Mouse (Mus musculus) G1E (cell line): Measurements from ENCODE around the gene Ilvbl.

Experiments used
- CTCF ChIP-seq: IDR thresholded peaks from 2 replicates; pipeline ENCODE4 v1.5.1; 2012; ENCODE audit warnings: low read depth, low read length, inconsistent platforms, mixed read lengths
- GATA1 ChIP-seq: IDR thresholded peaks from 2 replicates; pipeline ENCODE4 v1.6.1; 2012; ENCODE audit warnings: borderline replicate concordance, low read length, inconsistent platforms, mixed read lengths
- GATA2 ChIP-seq: IDR thresholded peaks from 2 replicates; pipeline ENCODE4 v1.6.1; 2012; ENCODE audit warnings: low read depth, low read length, inconsistent platforms, borderline replicate concordance

DNA sequence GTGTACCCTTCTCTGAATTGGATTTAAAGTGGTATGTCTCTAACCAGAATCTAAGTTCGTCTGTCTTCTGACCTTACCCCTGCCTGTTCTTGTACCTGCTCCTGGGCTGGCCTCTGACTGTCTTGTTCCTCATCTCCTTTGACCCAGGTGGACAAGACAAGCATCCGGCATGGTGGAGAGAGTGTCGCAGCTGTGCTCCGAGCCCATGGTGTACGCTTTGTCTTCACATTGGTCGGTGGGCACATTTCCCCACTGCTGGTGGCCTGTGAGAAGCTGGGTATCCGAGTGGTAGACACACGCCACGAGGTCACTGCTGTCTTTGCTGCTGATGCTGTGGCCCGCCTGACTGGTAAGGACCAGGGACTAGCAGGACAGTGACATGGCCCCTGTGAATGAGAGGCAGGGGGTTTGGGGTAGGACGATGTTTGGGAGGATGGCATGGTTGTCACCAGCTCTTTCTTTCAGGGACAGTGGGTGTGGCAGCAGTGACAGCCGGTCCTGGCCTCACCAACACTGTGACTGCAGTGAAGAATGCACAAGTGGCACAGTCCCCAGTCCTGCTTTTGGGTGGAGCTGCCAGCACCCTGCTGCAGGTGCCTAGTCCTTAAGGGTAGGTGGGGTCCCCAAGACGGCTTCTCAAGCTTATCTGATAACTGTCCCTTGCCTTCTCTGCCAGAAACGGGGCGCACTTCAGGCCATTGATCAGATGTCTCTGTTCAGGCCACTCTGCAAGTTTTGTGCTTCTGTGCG lies 2.5 kb downstream of the Ilvbl start:
- TF ChIP-seq CTCF (no peak), GATA2 (no peak), GATA1 (no peak)
